Mouse (Mus musculus) G1E (cell line): ENCODE measurements at regions not wholly inside any gene's neighbourhood (a gene's known extent, or its start where the extent isn't known, plus 50 kb on each side); places are given as distances from the start of the nearest gene placed in this dataset.

ENCODE experiments used
- CTCF ChIP-seq: IDR thresholded peaks from 2 replicates; pipeline ENCODE4 v1.5.1; 2012; ENCODE audit warnings: low read depth, low read length, inconsistent platforms, mixed read lengths
- TAL1 ChIP-seq: conservative IDR thresholded peaks from 2 replicates; pipeline ENCODE4 v1.6.1; 2012; ENCODE audit warnings: low read depth, low read length, inconsistent platforms, mixed read lengths

GRCm38 (mm10) chr5:12782681-12783080 is 342.5 kb upstream of the Sema3a start:
- TF ChIP-seq CTCF (no peak), TAL1 (no peak)
